Mouse (Mus musculus) lung, postnatal 0 days (tissue): Measurements from ENCODE around the gene Uvrag.

ENCODE experiments used
- CTCF ChIP-seq: IDR thresholded peaks from 2 replicates; pipeline ENCODE4 v1.5.1; 2016; ENCODE audit warnings: antibody characterized with exemption, mild to moderate bottlenecking
- EP300 ChIP-seq: IDR thresholded peaks from 2 replicates; pipeline ENCODE4 v1.6.1; 2016; ENCODE audit warnings: antibody characterized with exemption, mild to moderate bottlenecking, control low read depth

GRCm38 (mm10) chr7:99169717-99170403, 28.9 kb upstream of the Uvrag start:
- TF ChIP-seq EP300 = no peak
- no peak for TF ChIP-seq CTCF
